Mouse (Mus musculus) cortical plate, adult 2 months (tissue): ENCODE measurements around the gene Fat4.

Source experiments
- CTCF ChIP-seq: fragments of 200-500 bp; IDR thresholded peaks from 2 replicates; pipeline ENCODE4 v1.5.1; 2011; ENCODE audit warnings: mild to moderate bottlenecking, control low read depth, low read length; ENCODE audit not compliant: insufficient read depth; ENCODE audit errors: extremely low read depth
- POLR2A ChIP-seq: fragments of 200-500 bp; IDR thresholded peaks from 2 replicates; pipeline ENCODE4 v1.6.1; 2011; ENCODE audit warnings: mild to moderate bottlenecking, low read length, control low read depth; ENCODE audit not compliant: insufficient read depth; ENCODE audit errors: extremely low read depth

- TF ChIP-seq POLR2A (no peak), CTCF (no peak)
Observed at GRCm38 (mm10) chr3:38945157-38945556, 58.4 kb downstream of the Fat4 start.
